Mouse (Mus musculus): ENCODE data around the gene Gm13691. TPM values are rescaled to one million over a fixed set of nuclear protein-coding genes. Genes with fewer than 3 reads are reported as not detected.
A peak's percentile ranks its signal among the peaks of the same experiment; 100 is the strongest.
"Not testable (repeated sequence)": the region's sequence is repeated elsewhere in the genome, so short reads cannot be mapped to it uniquely, and the experiment has no call there.

Gm13691 gene
- polyA plus RNA-seq, 1 experiment from 2014 or later, result not detected

- no peaks in the 10 kb centered on the region for H3K27me3 ChIP-seq
Observed at GRCm38 (mm10) chr2:84008913-84009312, 18.6 kb downstream of the Gm13691 start.

GRCm38 (mm10) chr2:84009818-84010217, 19.5 kb downstream of the Gm13691 start:
- Histone ChIP-seq H3K4me2 (replicated peaks) (no peak overlapping the region), H3K27me3 (no peaks in the 10 kb centered on the region), H3K27ac (replicated peaks) (no peak overlapping the region), H3K9ac (replicated peaks) (no peak overlapping the region), H3K9me3 (no peaks in the 10 kb centered on the region), H3K4me1 (peaks cover 7% of the 10 kb centered on the region; the same call in 1 of the 2 replicates), H3K36me3 (no peaks in the 10 kb centered on the region), H3K4me3 (no peak overlapping the region)
- 86% methylated on average over 3 of the region's 3 CpGs for WGBS
- ATAC-seq (replicated peaks), result no peak

More at GRCm38 (mm10) chr2:84008913-84009312, 18.6 kb downstream of the Gm13691 start:
- Histone ChIP-seq H3K27ac (replicated peaks) (no peak overlapping the region), H3K4me3 (no peak overlapping the region), H3K36me3 (no peaks in the 10 kb centered on the region), H3K4me1 (peaks cover 7% of the 10 kb centered on the region; the same call in 1 of the 2 replicates), H3K4me2 (replicated peaks) (no peak overlapping the region), H3K9me3 (no peaks in the 10 kb centered on the region), H3K9ac (replicated peaks) (no peak overlapping the region)
- 25% methylated on average over 1 of the region's 1 CpGs for WGBS
- peak; percentile 75; the same call in 1 of the 2 replicates for ATAC-seq (replicated peaks)

- Histone ChIP-seq H3K36me3 (no peaks in the 10 kb centered on the region), H3K27ac (replicated peaks) (no peak overlapping the region), H3K4me3 (no peak overlapping the region), H3K9ac (replicated peaks) (no peak overlapping the region), H3K27me3 (no peaks in the 10 kb centered on the region), H3K4me2 (replicated peaks) (no peak overlapping the region), H3K9me3 (no peaks in the 10 kb centered on the region), H3K4me1 (no peaks in the 10 kb centered on the region)
- no peak for ATAC-seq (replicated peaks)
- 79% methylated on average over 6 of the region's 6 CpGs for WGBS
Observed at GRCm38 (mm10) chr2:84014572-84014971, 24.2 kb downstream of the Gm13691 start.

DNA sequence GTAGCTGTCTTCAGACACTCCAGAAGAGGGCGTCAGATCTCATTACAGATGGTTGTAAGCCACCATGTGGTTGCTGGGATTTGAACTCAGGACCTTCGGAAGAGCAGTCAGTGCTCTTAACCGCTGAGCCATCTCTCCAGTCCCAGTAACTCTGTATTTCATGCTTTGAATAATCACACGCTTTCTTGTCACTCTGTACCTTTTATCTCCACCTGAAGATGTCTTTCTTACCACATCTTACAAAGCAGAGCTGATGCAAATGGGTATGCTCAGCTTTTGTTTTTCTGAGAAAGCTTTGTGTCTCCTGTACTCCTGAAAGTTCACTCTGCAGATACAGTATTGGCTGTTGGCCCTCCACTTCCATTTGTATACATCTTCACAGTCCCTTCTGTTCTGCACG, 25.9 kb downstream of the Gm13691 start:
- H3K9ac ChIP-seq (replicated peaks); ATAC-seq (replicated peaks); H3K36me3 ChIP-seq; H3K4me3 ChIP-seq; H3K27ac ChIP-seq (replicated peaks); H3K4me1 ChIP-seq; H3K27me3 ChIP-seq; H3K4me2 ChIP-seq (replicated peaks); H3K9me3 ChIP-seq: not testable (repeated sequence)
- WGBS, result 82% methylated on average over 5 of the region's 5 CpGs

- 80% methylated on average over 3 of the region's 3 CpGs for WGBS
Observed at GRCm38 (mm10) chr2:84018330-84018729, 28.0 kb downstream of the Gm13691 start.

DNA sequence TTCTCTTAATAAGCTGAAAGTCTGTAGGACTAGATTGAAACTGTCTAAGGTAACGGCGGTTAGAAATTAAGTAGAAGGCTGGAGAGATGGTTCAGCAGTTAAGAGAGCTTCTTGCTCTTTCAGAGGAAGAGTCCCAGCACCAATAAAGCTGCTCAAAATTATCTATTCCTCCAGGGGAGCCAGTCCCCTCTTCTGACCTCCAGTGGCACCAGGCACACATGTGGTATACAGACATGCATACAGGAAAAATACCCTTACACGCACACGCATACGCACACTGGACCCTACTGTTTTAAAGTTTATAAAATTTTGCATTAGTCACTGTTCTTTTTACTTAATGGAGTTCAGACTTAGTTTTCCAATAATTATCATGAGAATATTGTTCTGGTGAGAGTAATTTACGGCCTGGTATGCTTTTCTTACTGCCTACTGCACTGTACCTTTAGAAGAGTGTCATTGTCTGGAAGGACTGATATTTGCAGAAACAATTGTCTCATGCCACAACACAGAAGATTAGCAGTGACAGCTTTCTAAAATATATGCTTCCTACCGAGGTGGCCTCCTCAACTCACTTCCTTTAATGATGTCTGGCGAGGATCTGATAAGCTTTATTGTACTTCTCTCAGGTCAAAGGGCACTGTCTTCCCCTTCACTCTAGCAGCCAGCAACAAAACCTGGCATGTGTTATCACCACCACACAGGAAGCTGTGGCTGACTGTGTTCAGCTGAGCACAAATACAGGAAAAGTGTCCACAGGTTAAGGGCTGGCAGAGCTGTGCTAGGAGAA, 29.4 kb downstream of the Gm13691 start:
- Histone ChIP-seq H3K4me3 (no peak overlapping the region), H3K27ac (replicated peaks) (no peak overlapping the region), H3K4me2 (replicated peaks) (no peak overlapping the region), H3K36me3 (no peaks in the 10 kb centered on the region), H3K4me1 (no peaks in the 10 kb centered on the region), H3K9me3 (no peaks in the 10 kb centered on the region), H3K9ac (replicated peaks) (no peak overlapping the region), H3K27me3 (no peaks in the 10 kb centered on the region)
- 81% methylated on average over 8 of the region's 8 CpGs for WGBS
- ATAC-seq (replicated peaks), result no peak

More at GRCm38 (mm10) chr2:84018330-84018729, 28.0 kb downstream of the Gm13691 start:
- no peak overlapping the region for H3K27ac ChIP-seq (replicated peaks)
- H3K4me1 ChIP-seq, result no peaks in the 10 kb centered on the region
- no peaks in the 10 kb centered on the region for H3K9me3 ChIP-seq
- H3K4me2 ChIP-seq (replicated peaks), result no peak overlapping the region
- no peaks in the 10 kb centered on the region for H3K27me3 ChIP-seq
- H3K9ac ChIP-seq (replicated peaks), result no peak overlapping the region
- H3K4me3 ChIP-seq, result no peak overlapping the region
- no peak for ATAC-seq (replicated peaks)
- H3K36me3 ChIP-seq, result no peaks in the 10 kb centered on the region

- ATAC-seq (replicated peaks), result no peak
- Histone ChIP-seq H3K27me3 (no peaks in the 10 kb centered on the region), H3K9ac (replicated peaks) (no peak overlapping the region), H3K4me3 (no peak overlapping the region), H3K27ac (replicated peaks) (no peak overlapping the region), H3K9me3 (no peaks in the 10 kb centered on the region), H3K4me1 (peaks cover 4% of the 10 kb centered on the region; the same call in 1 of the 2 replicates), H3K36me3 (no peaks in the 10 kb centered on the region), H3K4me2 (replicated peaks) (no peak overlapping the region)
- WGBS, result 86% methylated on average over 2 of the region's 2 CpGs
Observed at GRCm38 (mm10) chr2:84021930-84022329, 31.6 kb downstream of the Gm13691 start.

DNA sequence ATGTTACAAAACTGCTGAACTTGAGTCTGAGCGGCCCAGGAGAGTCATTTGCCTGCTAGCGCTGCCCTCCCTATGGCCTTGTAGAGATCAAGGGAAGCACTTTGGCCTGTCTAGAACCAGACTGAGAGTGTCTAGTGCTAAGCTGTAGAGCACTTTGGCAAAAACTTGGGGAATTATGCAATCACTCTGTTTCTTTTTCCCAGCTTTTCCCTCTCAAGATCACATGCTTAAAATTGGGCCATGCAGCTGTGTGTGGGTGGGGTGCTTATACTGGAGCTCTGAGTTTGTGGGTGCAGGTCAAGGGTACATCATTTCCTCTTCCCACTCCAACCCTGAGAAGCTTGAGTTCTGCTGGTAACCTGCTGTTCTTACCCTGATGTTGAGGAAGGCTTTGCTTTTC, 32.6 kb downstream of the Gm13691 start:
- no peak overlapping the region for H3K27ac ChIP-seq (replicated peaks)
- no peaks in the 10 kb centered on the region for H3K9me3 ChIP-seq
- no peaks in the 10 kb centered on the region for H3K36me3 ChIP-seq
- H3K4me1 ChIP-seq, result peaks cover 4% of the 10 kb centered on the region; the same call in 1 of the 2 replicates
- WGBS, result 89% methylated on average over 2 of the region's 2 CpGs
- H3K4me2 ChIP-seq (replicated peaks), result no peak overlapping the region
- ATAC-seq (replicated peaks), result no peak
- no peak overlapping the region for H3K9ac ChIP-seq (replicated peaks)
- H3K4me3 ChIP-seq, result no peak overlapping the region
- H3K27me3 ChIP-seq, result no peaks in the 10 kb centered on the region

- no peaks in the 10 kb centered on the region for H3K27me3 ChIP-seq
- no peaks in the 10 kb centered on the region for H3K9me3 ChIP-seq
- no peak overlapping the region for H3K9ac ChIP-seq (replicated peaks)
- WGBS, result 82% methylated on average over 2 of the region's 2 CpGs
- no peak overlapping the region for H3K4me2 ChIP-seq (replicated peaks)
- no peak overlapping the region for H3K27ac ChIP-seq (replicated peaks)
- H3K36me3 ChIP-seq, result no peaks in the 10 kb centered on the region
- no peak overlapping the region for H3K4me3 ChIP-seq
- peaks cover 4% of the 10 kb centered on the region; the same call in 1 of the 2 replicates for H3K4me1 ChIP-seq
- no peak for ATAC-seq (replicated peaks)
Observed at GRCm38 (mm10) chr2:84023319-84023718, 33.0 kb downstream of the Gm13691 start.

GRCm38 (mm10) chr2:84025217-84025616, 34.9 kb downstream of the Gm13691 start:
- Histone ChIP-seq H3K27ac (replicated peaks) (no peak overlapping the region), H3K9ac (replicated peaks) (no peak overlapping the region), H3K27me3 (no peaks in the 10 kb centered on the region), H3K4me2 (replicated peaks) (no peak overlapping the region), H3K36me3 (no peaks in the 10 kb centered on the region), H3K4me1 (peaks cover 4% of the 10 kb centered on the region; the same call in 1 of the 2 replicates), H3K4me3 (no peak overlapping the region), H3K9me3 (no peaks in the 10 kb centered on the region)
- ATAC-seq (replicated peaks), result 0 out of 2 replicates have a peak, but pooled peaks have one; percentile 19
- WGBS, result 8% methylated on average over 4 of the region's 4 CpGs

- no peak for ATAC-seq (replicated peaks)
- 78% methylated on average over 2 of the region's 2 CpGs for WGBS
- H3K27me3 ChIP-seq, result no peaks in the 10 kb centered on the region
- H3K4me3 ChIP-seq, result no peak overlapping the region
- no peak overlapping the region for H3K9ac ChIP-seq (replicated peaks)
- H3K4me2 ChIP-seq (replicated peaks), result no peak overlapping the region
- no peak overlapping the region for H3K27ac ChIP-seq (replicated peaks)
- no peaks in the 10 kb centered on the region for H3K9me3 ChIP-seq
- no peaks in the 10 kb centered on the region for H3K4me1 ChIP-seq
- no peaks in the 10 kb centered on the region for H3K36me3 ChIP-seq
Observed at GRCm38 (mm10) chr2:84032505-84032904, 42.2 kb downstream of the Gm13691 start.

GRCm38 (mm10) chr2:84035997-84036396, 45.6 kb downstream of the Gm13691 start:
- WGBS, result 89% methylated on average over 4 of the region's 4 CpGs

More at GRCm38 (mm10) chr2:84035997-84036396, 45.6 kb downstream of the Gm13691 start:
- Histone ChIP-seq H3K4me2 (replicated peaks) (no peak overlapping the region), H3K36me3 (no peaks in the 10 kb centered on the region), H3K4me3 (no peak overlapping the region), H3K27ac (replicated peaks) (no peak overlapping the region), H3K27me3 (no peaks in the 10 kb centered on the region), H3K9me3 (no peaks in the 10 kb centered on the region), H3K4me1 (no peaks in the 10 kb centered on the region), H3K9ac (replicated peaks) (no peak overlapping the region)
- no peak for ATAC-seq (replicated peaks)
